Mouse (Mus musculus) liver, adult 2 months (tissue): Measurements from ENCODE around the gene Snx4.

Source experiments
- CTCF ChIP-seq: fragments of 200-500 bp; IDR thresholded peaks from 2 replicates; pipeline ENCODE4 v1.5.1; 2011; ENCODE audit warnings: low read depth, low read length, control low read depth
- POLR2A ChIP-seq: fragments of 200-500 bp; IDR thresholded peaks from 2 replicates; pipeline ENCODE4 v1.6.1; 2011; ENCODE audit warnings: low read length, control low read depth; ENCODE audit not compliant: insufficient read depth; ENCODE audit errors: extremely low read depth

DNA sequence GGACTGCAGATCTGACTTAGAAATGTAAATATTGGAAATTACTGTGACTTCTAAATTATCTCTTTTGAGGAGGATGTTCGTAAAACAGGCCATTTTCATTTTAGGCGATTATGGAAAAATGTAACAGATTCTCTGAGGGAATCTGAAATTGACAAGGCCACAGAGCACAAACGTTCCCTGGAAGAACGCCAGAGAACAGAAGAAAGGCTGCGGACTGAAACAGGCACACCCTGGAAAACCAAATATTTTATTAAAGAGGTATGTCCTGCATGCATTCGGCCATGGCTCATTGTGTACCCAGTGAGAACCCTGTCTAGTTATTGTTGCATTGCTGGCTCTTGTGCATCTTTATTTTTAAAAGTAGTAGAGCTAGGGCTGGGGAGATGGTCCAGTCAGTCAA lies 15.1 kb upstream of the Snx4 start:
- no peak for TF ChIP-seq CTCF
- no peak for TF ChIP-seq POLR2A
